In genomic region chr17:80886211-80886701, GRCm38 (mm10) we compare ENCODE assay signal across 9 mouse cellular contexts. TPM values are rescaled to one million over a fixed set of nuclear protein-coding genes. Genes with fewer than 3 reads are reported as not detected.
DNase-seq lines count a peak whose midpoint lies in the region; ATAC-seq and TF ChIP-seq lines count a peak whose summit lies in the region.
"Had no signal": no experiment of that assay in that cellular context is flagged by ENCODE, and none has a peak within 500 bp of the region (broad histone marks: within the 10 kb centered on the region; RNA-seq: fewer than 3 reads in every experiment).

No protein-coding gene starts in this region.

- H3K36me3 ChIP-seq in heart, embryonic 13.5 days = no peaks in the 10 kb centered on the region
- H3K36me3 ChIP-seq in heart, postnatal 0 days (replicated peaks; ENCODE audit: control insufficient read depth, insufficient read depth, low read length) = no peaks in the 10 kb centered on the region
- no peaks in the 10 kb centered on the region for H3K36me3 ChIP-seq in stomach, postnatal 0 days (ENCODE audit: control insufficient read depth, insufficient read depth, low read length)

- H3K27me3 ChIP-seq in heart, embryonic 13.5 days (replicated peaks) = no peaks in the 10 kb centered on the region
- H3K27me3 ChIP-seq in heart, postnatal 0 days (ENCODE audit: control insufficient read depth, insufficient read depth, low read length) = no peaks in the 10 kb centered on the region
- H3K27me3 ChIP-seq in stomach, postnatal 0 days (ENCODE audit: control insufficient read depth, insufficient read depth, low read length) = no peaks in the 10 kb centered on the region

- H3K9ac ChIP-seq in heart, embryonic 13.5 days = no peak overlapping the region
- H3K9ac ChIP-seq in heart, postnatal 0 days (replicated peaks; ENCODE audit: low read depth, low read length) = no peak overlapping the region
- no peak overlapping the region for H3K9ac ChIP-seq in stomach, postnatal 0 days (ENCODE audit: low read length)

- TF ChIP-seq CTCF in heart, postnatal 0 days (IDR thresholded peaks at IDR 0.05; ENCODE audit: low read depth) = no peak
- TF ChIP-seq CTCF in stomach, postnatal 0 days (IDR thresholded peaks at IDR 0.05; ENCODE audit: low read depth) = no peak

- ATAC-seq in heart, embryonic 13.5 days (ENCODE audit: extremely low read depth, insufficient number of reproducible peaks, low FRiP score, low TSS enrichment) = no peak
- ATAC-seq in heart, postnatal 0 days (ENCODE audit: insufficient read depth, low read depth) = no peak
- ATAC-seq in stomach, postnatal 0 days (ENCODE audit: low FRiP score, low TSS enrichment) = peak; percentile 56; the same call in 1 of the 2 replicates
- ATAC-seq: inflammation-experienced regulatory T-cells, adult 6 months had no signal

- no peak for TF ChIP-seq EP300 in heart, postnatal 0 days (IDR thresholded peaks at IDR 0.05; ENCODE audit: low read depth)
- TF ChIP-seq EP300 in stomach, postnatal 0 days (optimal IDR thresholded peaks at IDR 0.05) = peak; percentile 47

- H3K27ac ChIP-seq in heart, embryonic 13.5 days (replicated peaks) = peak overlapping the region; percentile 44
- peak overlapping the region; percentile 58 for H3K27ac ChIP-seq in heart, postnatal 0 days (ENCODE audit: low read depth)
- H3K27ac ChIP-seq in stomach, postnatal 0 days (replicated peaks) = peak overlapping the region; percentile 58; the same call in 1 of the 2 replicates

- H3K9me3 ChIP-seq in heart, embryonic 13.5 days = no peaks in the 10 kb centered on the region
- no peaks in the 10 kb centered on the region for H3K9me3 ChIP-seq in heart, postnatal 0 days (replicated peaks; ENCODE audit: control insufficient read depth, low read length)
- H3K9me3 ChIP-seq in stomach, postnatal 0 days (ENCODE audit: control insufficient read depth, low read length) = no peaks in the 10 kb centered on the region

- DNase-seq in heart, adult 8-10 months (ENCODE audit: low spot score) = no peak
- peak; percentile 44 for DNase-seq in urinary bladder, postnatal 14 days (ENCODE audit: low spot score)
- no peak for DNase-seq in urinary bladder, postnatal 4 days (ENCODE audit: low spot score in 2 of 2)
- DNase-seq in heart, postnatal 0 days (ENCODE audit: low spot score) = peak; percentile 39
- DNase-seq in stomach, postnatal 0 days (ENCODE audit: low spot score) = no peak
- no peak for DNase-seq in right cerebral cortex, adult 2 months (ENCODE audit: low spot score in 2 of 2)
- DNase-seq in layer of hippocampus, postnatal 10 days (ENCODE audit: low spot score in 2 of 2) = no peak

- peaks cover 41% of the 10 kb centered on the region for H3K4me1 ChIP-seq in heart, embryonic 13.5 days
- H3K4me1 ChIP-seq in heart, postnatal 0 days (ENCODE audit: control insufficient read depth, insufficient read depth) = peaks cover 20% of the 10 kb centered on the region
- 0 out of 2 replicates have a peak, but pooled peaks cover 2% of the 10 kb centered on the region for H3K4me1 ChIP-seq in stomach, postnatal 0 days (replicated peaks; ENCODE audit: control insufficient read depth, insufficient read depth)

- no peak overlapping the region for H3K4me3 ChIP-seq in heart, embryonic 13.5 days
- no peak overlapping the region for H3K4me3 ChIP-seq in heart, postnatal 0 days (ENCODE audit: low read depth, low read length)
- no peak overlapping the region for H3K4me3 ChIP-seq in stomach, postnatal 0 days (ENCODE audit: low read depth, low read length)

- H3K4me2 ChIP-seq in heart, embryonic 13.5 days = no peak overlapping the region
- H3K4me2 ChIP-seq in heart, postnatal 0 days (ENCODE audit: low read depth, low read length) = no peak overlapping the region
- H3K4me2 ChIP-seq in stomach, postnatal 0 days (replicated peaks; ENCODE audit: low read depth) = no peak overlapping the region

- WGBS in heart, embryonic 13.5 days = 33% methylated on average over 3 of the region's 3 CpGs
- WGBS in heart, postnatal 0 days = 19% methylated on average over 3 of the region's 3 CpGs
- WGBS in stomach, postnatal 0 days = 45% methylated on average over 3 of the region's 3 CpGs

RNA-seq across cellular contexts. Expression of gene Tmem178, which starts 58.2 kb away (rescaled TPM):
- polyA plus RNA-seq in heart, embryonic 13.5 days (2015; fragmentation: Nextera tagmentation; extraction: Ambion mirVana) = 5.4 and 6.0 TPM in 2 replicates
- total RNA-seq in heart, adult 8-10 months (2022) = under 1 TPM; 0.16 to 0.56 (median 0.30) TPM
- 1.8 and 4.6 TPM in 2 replicates for total RNA-seq in heart, postnatal 0 days (2014; rRNA removed; ENCODE audit: low replicate concordance)
- polyA plus RNA-seq in heart, postnatal 0 days (2015; fragmentation: Nextera tagmentation; extraction: Ambion mirVana) = 2.9 and 3.1 TPM in 2 replicates
- polyA plus RNA-seq in stomach, postnatal 0 days (2015; fragmentation: Nextera tagmentation; extraction: Ambion mirVana) = 1.8 and 2.0 TPM in 2 replicates
- 10 to 100 TPM; 77.2 to 78.4 TPM for total RNA-seq in layer of hippocampus, postnatal 10 days (2021)
- polyA plus RNA-seq: inflammation-experienced regulatory T-cells, adult 6 months had no signal

Comparison
In these comparisons a context has a peak if more than half of its experiments do, and no peak if none do; other contexts are left out.
1. DNase-seq: peak in urinary bladder, postnatal 14 days (single experiment) and heart, postnatal 0 days (single experiment); none in heart, adult 8-10 months (single experiment), urinary bladder, postnatal 4 days (0 of 2), stomach, postnatal 0 days (single experiment), right cerebral cortex, adult 2 months (0 of 2) and layer of hippocampus, postnatal 10 days (0 of 2).
2. RNA of gene Tmem178, which starts 58.2 kb away (total RNA-seq): 77.2 to 78.4 TPM in layer of hippocampus, postnatal 10 days; 1.8 to 4.6 TPM in heart, postnatal 0 days and 0.16 to 0.56 TPM in heart, adult 8-10 months; every median in the first group is over 10 times any median in the second.
3. Peak in every context shown above with its lines, with median percentiles within 50 percentile points of each other: H3K27ac ChIP-seq.